Mouse (Mus musculus) hindbrain, embryonic 10.5 days (tissue): ENCODE measurements around the gene Osgep. TPM values are rescaled to one million over a fixed set of nuclear protein-coding genes. Genes with fewer than 3 reads are reported as not detected.

ENCODE experiments used
- DNase-seq: peaks from one replicate; pipeline ENCODE4 v3.0.0-alpha.2; 2017; ENCODE audit warnings: low spot score
- H3K27ac ChIP-seq: fragments of 300-500 bp; sonication (generic); 2 replicates; pipeline ENCODE4 v1.5.1; 2016; ENCODE audit warnings: mild to moderate bottlenecking, moderate library complexity
- H3K27me3 ChIP-seq: fragments of 300-500 bp; sonication (generic); 2 replicates; pipeline ENCODE4 v1.6.1; 2016; ENCODE audit warnings: mild to moderate bottlenecking; ENCODE audit not compliant: poor library complexity, insufficient read depth, severe bottlenecking
- H3K36me3 ChIP-seq: fragments of 300-500 bp; sonication (generic); 2 replicates; pipeline ENCODE4 v1.6.1; 2016; ENCODE audit warnings: mild to moderate bottlenecking, moderate library complexity
- H3K4me1 ChIP-seq: fragments of 300-500 bp; sonication (generic); replicated peaks from 2 replicates; pipeline ENCODE4 v1.6.1; 2016; ENCODE audit warnings: mild to moderate bottlenecking
- H3K4me3 ChIP-seq: fragments of 300-500 bp; sonication (generic); 2 replicates; pipeline ENCODE4 v1.5.1; 2016; ENCODE audit warnings: mild to moderate bottlenecking, moderate library complexity
- H3K9me3 ChIP-seq: fragments of 300-500 bp; sonication (generic); 2 replicates; pipeline ENCODE4 v1.6.1; 2016; ENCODE audit warnings: mild to moderate bottlenecking, moderate library complexity
- WGBS: fragments of 180-500 bp; shearing (Covaris S2); methylation state at CpG from one replicate; pipeline ENCODE4 v1.1.7; 2016; 5-methylcytosine and 5-hydroxymethylcytosine counted together
- polyA plus RNA-seq: library from polyadenylated mRNA; unstranded; fragments of >200 nt; fragmentation: Nextera tagmentation; extraction: Ambion mirVana; gene quantifications from 2 replicates; pipeline ENCODE4 v1.2.1, GENCODE M21; 2016

The Osgep gene
- polyA plus RNA-seq, 1 experiment from 2014 or later = 164 TPM

DNA sequence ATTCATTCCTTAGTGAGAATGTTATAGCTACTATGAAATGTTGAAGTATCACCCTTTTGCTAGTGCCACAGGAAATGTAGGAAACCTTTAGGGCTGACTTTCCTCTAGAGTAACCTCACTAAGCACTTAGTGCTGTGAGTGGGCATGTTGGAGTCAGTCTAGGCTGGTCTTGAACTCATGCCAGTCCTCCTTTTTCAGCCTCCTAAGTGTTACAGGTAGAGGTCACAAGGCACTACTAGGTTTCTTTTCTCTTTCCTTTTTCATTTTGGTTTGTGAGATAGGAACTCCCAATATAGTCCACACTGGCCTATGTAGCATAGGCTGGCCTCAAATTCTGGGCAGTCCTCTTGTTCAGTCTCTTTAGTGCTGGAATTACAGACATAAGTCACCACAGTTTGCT is 29.3 kb downstream of the Osgep start:
- no peak for DNase-seq
- Histone ChIP-seq H3K4me3 (no peak overlapping the region), H3K4me1 (peaks cover 16% of the 10 kb centered on the region), H3K36me3 (no peaks in the 10 kb centered on the region), H3K27ac (no peak overlapping the region), H3K9me3 (0 out of 2 replicates have a peak, but pooled peaks cover 3% of the 10 kb centered on the region), H3K27me3 (peaks cover 30% of the 10 kb centered on the region)

DNA sequence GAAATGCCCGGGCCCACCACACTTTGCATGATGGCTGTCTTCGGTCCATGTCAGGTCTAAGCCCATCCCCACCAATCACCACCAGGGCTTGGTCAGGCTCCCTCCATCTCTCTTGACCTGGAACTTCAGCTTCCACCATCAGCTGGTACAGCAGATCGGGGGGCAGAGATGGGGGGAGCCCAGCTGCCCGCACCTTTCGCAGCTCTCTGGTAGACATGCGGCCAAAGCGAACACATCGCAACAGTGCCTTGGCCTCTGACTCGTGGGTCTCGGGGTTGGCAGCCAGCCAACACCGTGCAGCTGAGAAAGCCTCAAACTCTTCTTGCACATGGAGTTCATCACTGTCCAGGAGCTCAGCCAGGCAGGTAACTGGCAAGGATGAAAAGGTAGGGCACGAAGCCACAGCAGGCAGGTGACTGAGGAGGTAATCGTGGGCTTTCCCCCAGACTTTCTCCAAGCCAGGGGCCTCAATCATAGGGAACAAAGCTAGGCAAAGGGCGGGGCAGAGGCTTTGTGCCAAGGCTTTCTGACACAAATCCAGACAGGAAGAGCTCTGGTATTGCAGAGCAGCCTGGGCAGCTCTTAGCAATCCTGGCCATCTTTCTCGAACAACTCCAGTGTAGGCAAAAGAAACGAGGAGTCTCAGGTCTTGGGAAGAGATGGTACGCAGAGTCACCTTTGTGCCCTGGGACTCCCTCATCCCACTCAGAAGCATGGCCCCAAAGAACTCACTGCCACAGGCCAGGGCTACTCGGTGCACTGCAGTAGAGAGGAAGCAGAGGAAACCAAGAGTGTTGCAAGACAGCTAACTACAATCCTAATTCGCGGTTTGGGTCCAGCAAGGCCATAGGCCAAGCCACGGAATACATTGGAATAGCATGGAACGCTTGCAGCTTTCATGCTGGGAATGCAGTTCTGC is 31.9 kb downstream of the Osgep start:
- no peak for DNase-seq
- Histone ChIP-seq H3K27ac (no peak overlapping the region), H3K4me1 (peaks cover 16% of the 10 kb centered on the region), H3K4me3 (no peak overlapping the region), H3K9me3 (0 out of 2 replicates have a peak, but pooled peaks cover 3% of the 10 kb centered on the region), H3K36me3 (no peaks in the 10 kb centered on the region), H3K27me3 (peaks cover 28% of the 10 kb centered on the region)
- WGBS = 89% methylated on average over 22 of the region's 22 CpGs

DNA sequence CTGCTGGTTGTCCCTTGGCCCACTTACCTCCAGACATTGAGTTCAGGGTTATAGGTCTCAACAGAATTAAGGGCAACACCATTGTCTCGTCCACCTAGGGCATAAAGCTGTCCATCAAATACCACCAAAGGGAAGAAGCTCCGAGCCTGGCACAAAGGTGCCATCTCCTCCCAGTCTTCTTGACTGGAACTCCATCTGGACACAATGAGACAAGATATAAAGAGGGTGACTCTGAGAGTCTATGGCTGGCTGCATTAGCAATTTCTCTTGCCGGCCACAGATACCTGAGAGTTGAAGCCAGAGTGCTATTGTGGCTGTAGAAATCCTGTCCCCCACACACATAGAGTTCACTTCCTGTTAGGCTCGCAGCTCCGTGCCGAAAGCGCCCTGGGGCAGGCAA is 32.6 kb downstream of the Osgep start:
- H3K9me3 ChIP-seq = 0 out of 2 replicates have a peak, but pooled peaks cover 3% of the 10 kb centered on the region
- peaks cover 14% of the 10 kb centered on the region for H3K4me1 ChIP-seq
- DNase-seq = no peak
- H3K27me3 ChIP-seq = peaks cover 21% of the 10 kb centered on the region
- WGBS = 86% methylated on average over 7 of the region's 7 CpGs
- no peaks in the 10 kb centered on the region for H3K36me3 ChIP-seq
- no peak overlapping the region for H3K4me3 ChIP-seq
- H3K27ac ChIP-seq = no peak overlapping the region

DNA sequence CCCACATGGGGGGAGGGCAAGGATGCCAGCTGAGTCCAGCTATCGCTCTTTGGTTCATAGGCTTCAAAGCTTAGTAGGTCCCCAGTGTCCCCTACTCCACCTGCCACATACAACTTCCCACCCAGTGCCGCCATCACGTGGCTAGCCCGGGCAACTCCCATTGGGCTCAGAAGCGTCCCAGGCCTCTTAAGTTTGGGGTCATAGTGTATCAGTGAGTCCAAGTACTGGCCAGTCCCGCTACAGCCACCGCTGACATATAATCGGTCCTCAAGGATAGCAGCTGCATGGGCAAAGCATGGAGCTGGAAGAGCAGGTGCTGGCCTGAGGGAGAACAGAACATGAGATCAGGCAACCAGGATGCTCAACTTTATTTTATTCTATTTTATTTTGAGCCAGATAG is 33.1 kb downstream of the Osgep start:
- DNase-seq = no peak
- H3K27me3 ChIP-seq = peaks cover 16% of the 10 kb centered on the region
- peaks cover 9% of the 10 kb centered on the region for H3K4me1 ChIP-seq
- no peak overlapping the region for H3K4me3 ChIP-seq
- H3K27ac ChIP-seq = no peak overlapping the region
- 0 out of 2 replicates have a peak, but pooled peaks cover 3% of the 10 kb centered on the region for H3K9me3 ChIP-seq
- H3K36me3 ChIP-seq = no peaks in the 10 kb centered on the region
- 91% methylated on average over 8 of the region's 8 CpGs for WGBS

DNA sequence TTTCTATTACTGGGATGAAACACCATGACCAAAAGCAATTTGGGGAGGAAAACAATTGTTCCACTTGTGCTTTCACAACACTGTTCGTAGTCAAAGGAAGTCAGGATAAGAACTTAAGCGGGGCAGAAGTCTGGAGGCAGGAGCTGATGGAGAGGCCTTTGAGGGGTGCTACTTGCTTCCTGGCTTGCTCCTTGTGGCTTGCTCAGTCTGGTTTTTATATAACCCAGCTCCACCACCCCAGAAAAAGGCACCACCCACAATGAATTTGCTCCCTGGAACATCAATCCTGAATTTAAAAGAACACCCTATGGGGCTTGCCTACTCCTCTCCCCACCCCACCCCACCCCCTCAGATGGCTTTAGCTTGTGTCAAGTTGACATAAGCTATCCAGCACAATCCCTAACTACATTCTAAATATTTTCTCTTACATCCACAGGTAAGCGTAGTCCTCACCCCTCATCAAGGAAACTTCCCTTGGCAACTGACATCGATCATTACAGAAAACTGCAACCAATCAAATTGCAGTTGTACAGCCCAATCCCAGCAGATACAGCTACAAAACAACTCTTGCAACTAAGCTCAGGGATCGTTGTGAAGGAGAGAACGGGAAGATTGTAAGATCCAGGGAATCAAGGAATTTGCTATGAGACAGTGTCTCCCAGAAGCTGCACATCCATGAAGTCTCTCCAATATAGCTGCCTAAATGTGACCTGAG is 48.3 kb downstream of the Osgep start:
- Histone ChIP-seq H3K36me3 (no peaks in the 10 kb centered on the region), H3K4me3 (no peak overlapping the region), H3K27me3 (no peaks in the 10 kb centered on the region), H3K27ac (no peak overlapping the region), H3K4me1 (no peaks in the 10 kb centered on the region), H3K9me3 (no peaks in the 10 kb centered on the region)
- DNase-seq = no peak
- 89% methylated on average over 6 of the region's 6 CpGs for WGBS

DNA sequence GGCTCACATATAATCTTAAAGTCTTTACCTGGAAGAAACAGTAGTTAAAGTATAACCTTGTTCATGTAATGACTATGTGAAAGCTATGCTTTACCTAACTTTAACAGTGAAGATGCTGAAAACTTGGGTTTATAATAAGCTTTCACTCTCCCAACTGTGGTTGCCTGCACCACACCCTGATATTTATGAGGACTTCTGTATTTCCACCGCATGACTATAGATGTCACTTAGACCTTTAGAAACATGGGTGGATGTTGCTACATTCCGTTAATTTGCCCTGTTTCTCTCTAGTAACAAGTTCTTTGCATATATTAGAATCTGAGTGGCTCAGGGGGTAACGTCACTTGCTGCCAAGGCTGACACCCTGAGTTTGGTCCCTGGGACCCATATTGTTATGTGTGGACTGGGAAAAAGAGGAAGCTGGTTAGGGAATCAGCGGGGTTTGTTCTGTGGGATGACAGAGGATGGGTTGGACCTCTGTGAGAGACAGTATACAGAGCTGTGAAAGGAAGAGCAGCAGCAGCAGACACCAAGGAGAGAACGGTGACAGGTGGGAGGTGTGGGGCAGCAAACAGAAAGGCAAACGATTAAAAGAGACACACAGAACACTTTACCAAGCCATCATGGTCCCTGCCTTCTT is 49.0 kb downstream of the Osgep start:
- Histone ChIP-seq H3K27ac (no peak overlapping the region), H3K36me3 (no peaks in the 10 kb centered on the region), H3K27me3 (no peaks in the 10 kb centered on the region), H3K9me3 (no peaks in the 10 kb centered on the region), H3K4me3 (no peak overlapping the region), H3K4me1 (peaks cover 2% of the 10 kb centered on the region)
- DNase-seq = no peak
- 83% methylated on average over 6 of the region's 6 CpGs for WGBS

DNA sequence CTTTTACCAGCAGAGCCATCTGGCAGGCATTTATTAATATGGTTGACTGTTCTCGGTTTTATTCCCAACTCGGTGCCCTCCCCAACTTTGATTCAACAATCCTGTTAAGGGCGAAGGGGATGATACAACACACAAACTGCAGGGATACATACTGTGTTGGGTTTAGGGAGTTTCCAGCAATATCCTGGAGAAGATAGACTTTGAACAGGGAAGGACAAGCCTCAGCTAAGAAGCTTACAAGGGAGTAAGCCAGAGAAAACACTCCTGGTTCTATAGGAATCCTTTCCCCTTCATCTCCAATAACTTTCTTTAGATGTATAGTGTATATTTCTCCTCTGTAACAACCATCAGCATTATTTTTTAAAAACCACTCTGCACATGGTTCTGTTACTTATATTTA is 49.5 kb downstream of the Osgep start:
- WGBS = 91% methylated on average over 3 of the region's 3 CpGs
- Histone ChIP-seq H3K27ac (no peak overlapping the region), H3K4me3 (no peak overlapping the region), H3K36me3 (no peaks in the 10 kb centered on the region), H3K27me3 (no peaks in the 10 kb centered on the region), H3K4me1 (peaks cover 8% of the 10 kb centered on the region), H3K9me3 (no peaks in the 10 kb centered on the region)
- no peak for DNase-seq

DNA sequence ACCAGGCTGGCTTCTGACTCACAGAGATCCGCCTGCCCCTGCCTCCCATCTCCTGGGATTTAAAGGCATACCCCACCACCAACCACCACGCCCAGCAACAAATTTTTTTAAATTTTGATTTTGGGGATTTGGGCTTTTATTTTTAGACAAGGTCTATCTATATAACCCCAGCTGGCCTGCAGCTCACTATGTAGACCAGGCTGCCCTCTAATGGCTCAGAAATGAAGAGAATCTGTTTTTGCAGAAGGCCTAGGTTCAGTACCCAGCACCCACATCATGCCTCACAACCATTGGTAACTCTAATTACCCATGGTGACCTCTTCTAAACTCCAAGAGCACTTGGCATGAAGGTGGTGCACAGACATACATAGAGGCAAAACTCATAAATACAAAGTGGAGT is 53.4 kb downstream of the Osgep start:
- Histone ChIP-seq H3K27me3 (no peaks in the 10 kb centered on the region), H3K36me3 (no peaks in the 10 kb centered on the region), H3K27ac (no peak overlapping the region), H3K4me1 (peaks cover 12% of the 10 kb centered on the region), H3K4me3 (no peak overlapping the region), H3K9me3 (no peaks in the 10 kb centered on the region)
- DNase-seq = no peak
- 88% methylated on average over 2 of the region's 2 CpGs for whole genome bisulfite sequencing

DNA sequence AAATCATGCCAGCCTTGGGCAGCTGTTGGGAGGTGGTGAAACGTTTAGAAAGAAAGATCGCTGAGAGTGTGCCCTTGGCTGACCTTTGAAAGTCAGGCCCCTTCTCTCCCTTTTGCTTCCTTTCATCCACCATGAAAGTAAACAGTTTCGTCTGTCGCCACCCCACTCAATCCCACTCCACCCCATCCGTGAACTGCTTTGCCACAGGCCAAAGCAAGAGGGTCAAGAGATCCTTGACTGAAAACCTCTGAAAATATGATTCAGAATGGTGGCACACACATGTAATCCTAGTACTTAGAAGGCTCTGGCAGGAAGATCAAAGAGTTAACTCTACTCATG is 53.9 kb downstream of the Osgep start:
- no peak for DNase-seq
- no peaks in the 10 kb centered on the region for H3K27me3 ChIP-seq
- H3K4me1 ChIP-seq = peaks cover 12% of the 10 kb centered on the region
- 27% methylated on average over 5 of the region's 5 CpGs for WGBS
- peak overlapping the region; percentile 88; the same call in 1 of the 2 replicates for H3K27ac ChIP-seq
- no peaks in the 10 kb centered on the region for H3K36me3 ChIP-seq
- H3K9me3 ChIP-seq = no peaks in the 10 kb centered on the region
- peak overlapping the region; percentile 68 for H3K4me3 ChIP-seq

DNA sequence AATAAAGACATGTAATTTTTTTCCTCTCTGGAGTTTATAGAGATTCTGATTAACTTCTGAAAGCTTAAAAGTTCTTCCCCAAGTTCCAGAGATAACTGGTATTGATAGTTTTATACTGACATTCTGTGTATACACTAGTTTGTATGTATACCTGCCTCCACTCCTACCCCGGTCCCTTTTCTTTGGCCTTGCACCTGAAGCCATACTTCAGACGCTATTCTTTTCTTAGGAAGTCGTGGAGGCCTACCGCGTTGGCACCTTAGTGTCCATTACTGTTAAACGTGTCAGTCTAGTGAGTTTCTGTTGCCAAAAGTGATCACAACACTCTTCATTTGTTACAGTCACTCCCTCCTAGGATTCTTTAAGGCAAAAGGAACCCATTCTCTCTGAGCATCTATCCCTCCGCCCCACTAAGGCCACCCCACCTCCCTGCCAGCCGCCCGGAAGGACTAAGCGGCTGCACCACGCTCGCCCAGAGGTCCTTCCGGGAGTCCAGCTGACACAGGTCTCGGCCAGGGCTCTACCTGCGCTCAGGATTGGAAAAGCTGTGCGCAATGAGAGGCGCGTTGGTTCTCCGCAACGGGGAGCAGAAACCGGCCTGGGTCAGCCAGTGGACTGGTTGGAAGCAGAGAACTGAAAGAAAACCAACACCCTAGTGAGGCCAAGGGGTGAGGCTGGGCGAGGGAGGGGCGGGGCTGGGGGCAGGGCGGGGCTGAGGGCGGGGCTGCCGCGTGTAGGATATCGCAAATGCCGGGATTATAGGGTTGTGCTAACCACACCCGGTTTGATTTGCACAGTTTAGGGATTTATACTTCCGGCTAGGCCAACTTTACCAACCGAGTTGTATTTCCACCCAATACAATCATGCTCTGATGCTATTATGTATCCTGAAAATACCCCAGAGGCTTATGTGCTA is 54.5 kb downstream of the Osgep start, which contains the start of gene Tep1:
TSS of gene Tep1 (minus strand) at position 672 of the 916 bp plus-strand sequence.
- Histone ChIP-seq H3K9me3 (no peaks in the 10 kb centered on the region), H3K27ac (peak within 1 kb of the TSS; percentile 88), H3K27me3 (no peaks in the 10 kb centered on the region), H3K36me3 (no peaks in the 10 kb centered on the region), H3K4me1 (peaks cover 12% of the 10 kb centered on the region), H3K4me3 (peak within 1 kb of the TSS; percentile 68)
- peak; percentile 77 for DNase-seq
- 7% methylated on average over 32 of the region's 32 CpGs for WGBS

DNA sequence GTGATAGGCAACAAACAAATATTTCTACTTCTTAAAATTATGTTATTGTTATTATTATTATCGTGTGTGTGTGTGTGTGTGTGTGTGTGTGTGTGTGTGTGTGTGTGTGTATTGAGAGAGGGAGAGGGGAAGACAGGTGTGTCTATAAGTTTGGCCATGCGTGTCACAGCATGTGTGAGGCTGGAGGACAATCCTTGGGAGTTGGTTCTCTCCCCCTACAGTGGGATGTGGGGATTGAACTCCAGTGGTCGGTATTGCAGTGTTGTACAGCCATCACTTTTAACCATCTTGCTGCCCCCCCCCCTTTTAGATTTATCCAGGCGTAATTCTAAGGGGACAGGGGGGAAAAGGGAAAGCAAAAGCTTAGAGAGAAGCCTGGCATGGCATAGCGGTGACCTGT is 56.0 kb downstream of the Osgep start:
- Histone ChIP-seq H3K9me3 (no peaks in the 10 kb centered on the region), H3K36me3 (no peaks in the 10 kb centered on the region), H3K27ac (no peak overlapping the region), H3K4me3 (no peak overlapping the region), H3K27me3 (no peaks in the 10 kb centered on the region), H3K4me1 (peaks cover 12% of the 10 kb centered on the region)
- WGBS = 92% methylated on average over 5 of the region's 5 CpGs
- no peak for DNase-seq

DNA sequence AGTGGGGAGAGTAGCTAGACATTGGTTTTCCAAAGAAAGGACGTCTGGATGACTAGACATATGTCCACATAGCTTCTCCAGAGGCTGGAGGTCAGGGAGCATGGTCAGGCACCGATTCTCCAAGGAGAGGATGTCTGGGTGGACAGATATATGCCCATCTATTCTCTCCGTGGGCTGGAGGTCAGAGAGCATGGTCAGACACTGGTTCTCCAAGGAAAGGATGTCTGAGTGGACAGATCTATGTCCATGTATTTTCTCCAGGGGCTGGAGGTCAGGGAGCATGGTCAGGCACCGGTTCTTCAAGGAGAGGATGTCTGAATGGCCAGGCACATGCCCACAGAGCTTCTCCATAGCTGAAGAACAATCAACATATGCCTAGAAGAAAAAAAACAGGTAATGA is 56.5 kb downstream of the Osgep start:
- no peak for DNase-seq
- no peaks in the 10 kb centered on the region for H3K36me3 ChIP-seq
- H3K4me3 ChIP-seq = no peak overlapping the region
- no peaks in the 10 kb centered on the region for H3K27me3 ChIP-seq
- no peak overlapping the region for H3K27ac ChIP-seq
- 79% methylated on average over 4 of the region's 4 CpGs for WGBS
- peaks cover 12% of the 10 kb centered on the region for H3K4me1 ChIP-seq
- no peaks in the 10 kb centered on the region for H3K9me3 ChIP-seq
